Mouse (Mus musculus) ES-Bruce4 (cell line): ENCODE results near the gene Vdr.

ENCODE experiments used
- CTCF ChIP-seq: IDR thresholded peaks from one replicate; pipeline ENCODE4 v1.8.1; 2011; ENCODE audit warnings: low read depth, low read length
- EP300 ChIP-seq: IDR thresholded peaks from 2 replicates; pipeline ENCODE4 v1.6.1; 2011; ENCODE audit warnings: low read depth, low read length; ENCODE audit not compliant: insufficient read depth
- POLR2A ChIP-seq: IDR thresholded peaks from one replicate; pipeline ENCODE4 v1.8.1; 2011; ENCODE audit warnings: low read length; ENCODE audit not compliant: insufficient read depth

- TF ChIP-seq CTCF, result no peak
- TF ChIP-seq POLR2A, result no peak
- TF ChIP-seq EP300, result no peak
Measured at GRCm38 (mm10) chr15:97875784-97876183, 34.6 kb downstream of the Vdr start.
